Mouse (Mus musculus) right cerebral cortex, postnatal 25 days (tissue): ENCODE measurements around the gene Samd4.

ENCODE experiments used
- DNase-seq: peaks from one replicate; pipeline ENCODE4 v3.0.0; 2022

The Samd4 gene

GRCm38 (mm10) chr14:47116062-47116762 lies 233.6 kb downstream of the Samd4 start:
- DNase-seq, result no peak

DNA sequence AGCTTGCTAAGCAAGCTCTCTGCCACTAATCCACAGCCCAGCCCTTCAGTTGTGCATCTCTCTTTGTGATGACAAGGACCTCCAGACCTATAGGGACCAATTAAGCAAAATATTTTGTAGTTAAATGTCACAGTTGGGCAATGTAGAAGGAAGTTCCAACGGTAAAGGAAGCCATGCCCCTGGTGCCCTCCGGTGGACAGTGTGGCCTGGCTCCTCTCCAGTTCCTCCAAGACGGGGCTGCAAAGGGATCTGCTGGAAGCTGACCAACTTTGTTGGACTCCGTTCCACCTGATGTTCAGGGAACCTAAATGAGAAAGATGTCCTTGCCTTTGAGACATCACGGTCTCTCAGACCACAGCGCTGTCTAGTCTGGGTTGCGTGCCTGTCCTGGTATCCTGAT lies 234.9 kb downstream of the Samd4 start:
- no peak for DNase-seq

DNA sequence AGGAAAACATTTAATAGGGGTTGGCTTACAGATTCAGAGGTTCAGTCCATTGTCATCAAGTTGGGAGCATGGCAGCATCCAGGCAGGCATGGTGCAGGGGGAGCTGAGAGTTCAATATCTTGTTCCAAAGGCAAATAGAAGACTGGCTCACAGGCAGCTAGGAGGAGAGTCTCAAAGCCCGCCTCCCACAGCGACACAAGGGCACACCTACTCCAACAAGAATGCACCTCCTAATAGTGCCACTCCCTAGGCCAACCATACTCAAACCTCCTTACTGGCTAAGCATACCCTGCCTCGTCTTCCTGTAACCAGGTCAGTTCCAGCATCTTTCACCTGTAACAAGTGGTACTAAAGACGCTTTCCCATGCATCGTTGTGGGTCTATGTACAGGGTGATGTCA lies 245.3 kb downstream of the Samd4 start:
- DNase-seq, result no peak

DNA sequence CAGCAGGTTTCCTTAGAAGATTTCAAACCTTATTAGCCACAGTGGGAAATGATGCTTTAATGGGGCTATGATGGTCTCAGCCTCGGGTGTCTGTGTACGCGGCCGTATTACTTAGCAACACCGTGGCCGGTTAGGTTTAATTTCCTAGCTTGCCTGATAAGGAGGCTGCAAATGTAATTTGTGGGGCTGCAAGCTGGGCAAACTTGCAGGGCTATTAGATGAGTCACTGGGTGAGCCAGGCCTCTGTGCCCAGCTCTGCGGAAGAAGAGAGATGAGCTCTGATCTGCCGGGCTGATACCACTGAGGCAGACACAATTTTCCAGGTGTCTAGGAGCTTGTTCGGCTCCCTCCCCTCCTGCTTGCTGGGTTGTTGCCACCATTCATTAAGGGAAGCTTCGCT lies 251.3 kb downstream of the Samd4 start:
- no peak for DNase-seq

DNA sequence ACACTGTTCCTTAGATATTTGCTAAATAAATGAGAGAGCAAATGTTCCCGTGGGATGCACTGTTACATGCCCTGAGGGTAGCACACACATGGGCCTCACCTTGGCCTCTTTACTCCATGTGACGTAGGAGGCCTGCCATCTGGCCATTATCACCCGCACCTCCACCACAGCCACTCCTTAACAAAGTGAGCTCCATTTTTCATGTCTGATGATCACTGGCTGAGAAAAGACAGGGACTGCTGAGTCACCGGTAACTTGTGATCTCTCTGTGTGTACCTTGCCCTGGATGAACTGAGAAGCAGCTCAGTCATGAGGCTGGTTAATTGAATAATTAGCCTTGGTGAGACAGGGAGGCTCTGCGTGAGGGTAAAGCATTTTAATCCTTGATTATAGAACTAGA lies 254.0 kb downstream of the Samd4 start:
- DNase-seq, result no peak

- DNase-seq, result no peak
Measured at GRCm38 (mm10) chr14:47138853-47139252, 256.2 kb downstream of the Samd4 start.

- no peak for DNase-seq
Measured at GRCm38 (mm10) chr14:47144326-47144725, 261.7 kb downstream of the Samd4 start.

GRCm38 (mm10) chr14:47151306-47151705 lies 268.7 kb downstream of the Samd4 start:
- DNase-seq, result no peak

DNA sequence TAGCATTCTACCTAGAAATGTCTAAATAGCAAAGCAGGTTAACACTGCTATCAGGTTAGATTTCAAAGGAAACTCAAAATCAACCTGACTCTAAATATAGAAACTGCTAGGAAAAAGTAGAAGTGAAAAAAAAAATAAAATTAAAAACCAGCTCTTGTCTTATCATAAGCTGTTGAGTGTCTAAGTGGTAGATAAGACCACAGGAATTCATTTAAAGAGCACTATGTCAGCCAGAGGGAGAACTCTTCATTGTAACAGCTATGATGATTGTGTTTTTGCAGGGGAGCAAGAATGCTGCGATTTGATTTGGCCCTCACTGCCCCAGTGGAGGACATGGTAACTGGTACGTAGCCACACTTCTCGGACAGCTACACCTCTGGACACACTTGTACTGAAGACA lies 271.6 kb downstream of the Samd4 start:
- DNase-seq, result no peak
